Mouse (Mus musculus) gastrocnemius, postnatal 36 days (tissue): ENCODE measurements around the gene Fam241b. TPM values are rescaled to one million over a fixed set of nuclear protein-coding genes. Genes with fewer than 3 reads are reported as not detected.

Source experiments
- DNase-seq, 2 experiments: peaks; one replicate each; pipeline ENCODE4 v3.0.0; 2022
- intact Hi-C: fragments of 180-260 bp; cut with DNase I; formaldehyde crosslinking; loops from one replicate; pipeline ENCODE4 v1.15.1; 2025
- total RNA-seq, 2 experiments: library from RNA; stranded (reverse); gene quantifications; 2 replicates each; pipeline ENCODE4 v1.2.3; 2021

Fam241b gene
- total RNA-seq, 2 experiments from 2014 or later, result 0.42 to 0.54 TPM

GRCm38 (mm10) chr10:62135696-62136470 is 7.8 kb downstream of the Fam241b start:
- intact Hi-C loops, result no loop called here
- no peak for DNase-seq

GRCm38 (mm10) chr10:62132691-62133281 is 10.9 kb downstream of the Fam241b start, which contains the start of gene Neurog3:
Gene Neurog3 (plus strand): TSS chr10:62133090.
- no peak for DNase-seq
- intact Hi-C loops, result no loop called here

GRCm38 (mm10) chr10:62128316-62128951 is 15.3 kb downstream of the Fam241b start:
- intact Hi-C loops, result no loop called here
- no peak for DNase-seq

- intact Hi-C loops, result no loop called here
- no peak for DNase-seq
Observed at GRCm38 (mm10) chr10:62127711-62128231, 15.9 kb downstream of the Fam241b start.

GRCm38 (mm10) chr10:62127137-62127536 is 16.6 kb downstream of the Fam241b start:
- no peak for DNase-seq
- intact Hi-C loops, result no loop called here

GRCm38 (mm10) chr10:62113865-62114647 is 29.7 kb downstream of the Fam241b start:
- intact Hi-C loops, result no loop called here
- no peak for DNase-seq

GRCm38 (mm10) chr10:62111207-62111576 is 32.5 kb downstream of the Fam241b start:
- intact Hi-C loops, result no loop called here
- DNase-seq, result no peak

GRCm38 (mm10) chr10:62110504-62111206 is 33.1 kb downstream of the Fam241b start:
- peak; percentile 50 to 67 for DNase-seq
- intact Hi-C loops, result no loop called here

GRCm38 (mm10) chr10:62107048-62107447 is 36.7 kb downstream of the Fam241b start:
- DNase-seq, result no peak
- intact Hi-C loops, result loop anchor here (5.0 kb wide), 1 partner anchor 230 kb away; no protein-coding TSS in a partner anchor

- DNase-seq, result peak in 1 of 2 experiments; percentile 29
- intact Hi-C loops, result loop anchor here (1.0 to 5.0 kb wide), 3 partner anchors 78 to 268 kb away; no protein-coding TSS in a partner anchor
Observed at GRCm38 (mm10) chr10:62104835-62105576, 38.7 kb downstream of the Fam241b start.

GRCm38 (mm10) chr10:62101504-62102439 is 41.9 kb downstream of the Fam241b start:
- intact Hi-C loops, result loop anchor here (1.0 to 5.0 kb wide), 3 partner anchors 46 to 264 kb away; no protein-coding TSS in a partner anchor

GRCm38 (mm10) chr10:62099749-62100403 is 43.8 kb downstream of the Fam241b start:
- DNase-seq, result no peak
- intact Hi-C loops, result loop anchor here (2.0 to 5.0 kb wide), 2 partner anchors 117 to 263 kb away; no protein-coding TSS in a partner anchor

More at GRCm38 (mm10) chr10:62101504-62102439, 41.9 kb downstream of the Fam241b start:
- DNase-seq, result peak; percentile 48 to 52

- no peak for DNase-seq
- intact Hi-C loops, result no loop called here
Observed at GRCm38 (mm10) chr10:62094401-62094800, 49.3 kb downstream of the Fam241b start.

GRCm38 (mm10) chr10:62093903-62094302 is 49.8 kb downstream of the Fam241b start:
- DNase-seq, result no peak
- intact Hi-C loops, result no loop called here

- no peak for DNase-seq
- intact Hi-C loops, result no loop called here
Observed at GRCm38 (mm10) chr10:62089486-62089885, 54.2 kb downstream of the Fam241b start.

GRCm38 (mm10) chr10:62089071-62089470 is 54.6 kb downstream of the Fam241b start:
- no peak for DNase-seq
- intact Hi-C loops, result no loop called here

- intact Hi-C loops, result no loop called here
- DNase-seq, result no peak
Observed at GRCm38 (mm10) chr10:62088411-62088810, 55.3 kb downstream of the Fam241b start.
